ENCODE assay signal across 8 mouse cellular contexts in the genomic region with DNA sequence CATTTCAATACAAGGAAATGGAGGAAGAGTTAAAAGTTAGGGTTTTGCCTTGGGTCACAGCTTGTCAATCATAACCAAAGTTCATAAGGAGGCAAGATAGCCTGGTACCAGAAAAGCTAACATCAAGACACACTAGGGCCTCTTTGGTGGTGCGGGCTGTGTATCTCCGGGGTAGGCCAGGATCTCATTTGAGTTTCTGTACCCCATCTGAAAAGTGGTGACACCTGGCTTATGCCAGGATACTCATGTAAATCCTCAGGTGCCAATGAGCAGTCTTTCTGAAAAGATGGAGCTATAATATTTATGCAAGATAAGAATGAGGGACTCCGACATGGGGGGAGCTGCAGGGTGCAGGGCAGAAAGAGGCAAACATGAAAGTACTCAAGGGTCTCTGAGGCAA. TPM values are rescaled to one million over a fixed set of nuclear protein-coding genes. Genes with fewer than 3 reads are reported as not detected.
DNase-seq lines count a peak whose midpoint lies in the region; ATAC-seq and TF ChIP-seq lines count a peak whose summit lies in the region.

No protein-coding gene starts in this region.

- peak overlapping the region; percentile 73; the same call in 1 of the 2 replicates for H3K4me2 ChIP-seq in embryonic facial prominence, embryonic 12.5 days (replicated peaks)
- H3K4me2 ChIP-seq in hindbrain, postnatal 0 days (ENCODE audit: low read depth, low read length), result peak overlapping the region; percentile 64
- peak overlapping the region; percentile 81 for H3K4me2 ChIP-seq in midbrain, postnatal 0 days (ENCODE audit: low read depth, low read length, poor library complexity, severe bottlenecking)

- no peaks in the 10 kb centered on the region for H3K9me3 ChIP-seq in embryonic facial prominence, embryonic 12.5 days
- no peaks in the 10 kb centered on the region for H3K9me3 ChIP-seq in hindbrain, postnatal 0 days (ENCODE audit: low read length)
- no peaks in the 10 kb centered on the region for H3K9me3 ChIP-seq in midbrain, postnatal 0 days (ENCODE audit: low read length)

- H3K4me1 ChIP-seq in embryonic facial prominence, embryonic 12.5 days, result peaks cover 11% of the 10 kb centered on the region; the same call in 1 of the 2 replicates
- peaks cover 10% of the 10 kb centered on the region; the same call in 1 of the 2 replicates for H3K4me1 ChIP-seq in hindbrain, postnatal 0 days (ENCODE audit: insufficient read depth, low read length)
- H3K4me1 ChIP-seq in midbrain, postnatal 0 days (ENCODE audit: insufficient read depth, low read length), result 0 out of 2 replicates have a peak, but pooled peaks cover 6% of the 10 kb centered on the region

- no peak for ATAC-seq in embryonic facial prominence, embryonic 12.5 days (ENCODE audit: insufficient number of reproducible peaks, insufficient read depth, low FRiP score, low TSS enrichment)
- ATAC-seq in hindbrain, postnatal 0 days, result no peak
- no peak for ATAC-seq in midbrain, postnatal 0 days (ENCODE audit: low FRiP score)

- peaks cover 30% of the 10 kb centered on the region for H3K27me3 ChIP-seq in embryonic facial prominence, embryonic 12.5 days
- H3K27me3 ChIP-seq in hindbrain, postnatal 0 days (ENCODE audit: insufficient read depth, low read length), result no peaks in the 10 kb centered on the region
- H3K27me3 ChIP-seq in midbrain, postnatal 0 days (ENCODE audit: insufficient read depth, low read length), result no peaks in the 10 kb centered on the region

- H3K4me3 ChIP-seq in layer of hippocampus, adult 2 months, result peak overlapping the region; percentile 64
- peak overlapping the region; percentile 58; the same call in 1 of the 2 replicates for H3K4me3 ChIP-seq in embryonic facial prominence, embryonic 12.5 days
- H3K4me3 ChIP-seq in hindbrain, postnatal 0 days (ENCODE audit: low read length), result peak overlapping the region; percentile 46
- H3K4me3 ChIP-seq in midbrain, postnatal 0 days (ENCODE audit: low read depth, low read length), result no peak overlapping the region

- H3K9ac ChIP-seq in embryonic facial prominence, embryonic 12.5 days, result no peak overlapping the region
- H3K9ac ChIP-seq in hindbrain, postnatal 0 days (replicated peaks; ENCODE audit: low read length), result peak overlapping the region; percentile 60; the same call in 1 of the 2 replicates
- H3K9ac ChIP-seq in midbrain, postnatal 0 days (replicated peaks; ENCODE audit: low read length, poor library complexity, severe bottlenecking), result no peak overlapping the region

- no peak for TF ChIP-seq CTCF in layer of hippocampus, adult 2 months (conservative IDR thresholded peaks at IDR 0.05)
- no peak for TF ChIP-seq CTCF in hindbrain, postnatal 0 days (IDR thresholded peaks at IDR 0.05; ENCODE audit: low read depth)
- TF ChIP-seq CTCF in midbrain, postnatal 0 days (IDR thresholded peaks at IDR 0.05), result no peak

- no peaks in the 10 kb centered on the region for H3K36me3 ChIP-seq in embryonic facial prominence, embryonic 12.5 days
- H3K36me3 ChIP-seq in hindbrain, postnatal 0 days (ENCODE audit: insufficient read depth, low read length), result no peaks in the 10 kb centered on the region
- no peaks in the 10 kb centered on the region for H3K36me3 ChIP-seq in midbrain, postnatal 0 days (ENCODE audit: insufficient read depth, low read length)

- 82% methylated on average over 3 of the region's 3 CpGs for WGBS in embryonic facial prominence, embryonic 12.5 days
- 96% methylated on average over 3 of the region's 3 CpGs for WGBS in hindbrain, postnatal 0 days
- 88% methylated on average over 3 of the region's 3 CpGs for WGBS in midbrain, postnatal 0 days

- no peak for DNase-seq in layer of hippocampus, adult 2 months (ENCODE audit: low spot score in 2 of 2)
- DNase-seq in layer of hippocampus, adult 9-11 months, result no peak
- no peak for DNase-seq in hindbrain, postnatal 0 days (ENCODE audit: low spot score)
- no peak for DNase-seq in midbrain, postnatal 0 days (ENCODE audit: low spot score)
- no peak for DNase-seq in cerebellum, adult 18-20 months
- DNase-seq in adrenal gland, adult 18-20 months (ENCODE audit: low spot score in 2 of 2), result no peak
- no peak for DNase-seq in adrenal gland, postnatal 14 days

- peak overlapping the region; percentile 97 for H3K27ac ChIP-seq in layer of hippocampus, adult 2 months
- 0 out of 2 replicates have a peak overlapping the region, but pooled peaks have one; percentile 24 for H3K27ac ChIP-seq in embryonic facial prominence, embryonic 12.5 days
- H3K27ac ChIP-seq in hindbrain, postnatal 0 days, result peak overlapping the region; percentile 67; the same call in 1 of the 2 replicates
- H3K27ac ChIP-seq in midbrain, postnatal 0 days (ENCODE audit: low read depth, low read length), result no peak overlapping the region

RNA-seq across cellular contexts. Expression of a gene that starts 36.9 kb away (rescaled TPM):
- 1 to 10 TPM; 5.5 to 5.8 TPM for total RNA-seq in layer of hippocampus, adult 2 months (2021)
- polyA plus RNA-seq in embryonic facial prominence, embryonic 12.5 days (2016; fragmentation: Nextera tagmentation; extraction: Ambion mirVana), result 8.4 and 10.0 TPM in 2 replicates
- 3.5 and 5.3 TPM in 2 replicates for total RNA-seq in hindbrain, postnatal 0 days (2014; rRNA removed)
- 3.9 and 4.5 TPM in 2 replicates for polyA plus RNA-seq in hindbrain, postnatal 0 days (2015; fragmentation: Nextera tagmentation; extraction: Ambion mirVana)
- total RNA-seq in midbrain, postnatal 0 days (2014; rRNA removed), result 3.4 and 5.4 TPM in 2 replicates
- 3.3 and 3.4 TPM in 2 replicates for polyA plus RNA-seq in midbrain, postnatal 0 days (2015; fragmentation: Nextera tagmentation; extraction: Ambion mirVana)
- total RNA-seq in adrenal gland, adult 18-20 months (2021), result 10 to 100 TPM; 12.8 to 13.0 TPM
- total RNA-seq in adrenal gland, postnatal 14 days (2021), result 19.8 and 38.2 TPM in 2 replicates

RNA-seq across cellular contexts. Expression of a gene that starts 42.6 kb away (rescaled TPM):
- 10 to 100 TPM; 49.8 to 50.3 TPM for total RNA-seq in layer of hippocampus, adult 2 months (2021)
- 1.9 and 3.2 TPM in 2 replicates for polyA plus RNA-seq in embryonic facial prominence, embryonic 12.5 days (2016; fragmentation: Nextera tagmentation; extraction: Ambion mirVana)
- 5.1 and 9.5 TPM in 2 replicates for total RNA-seq in hindbrain, postnatal 0 days (2014; rRNA removed)
- polyA plus RNA-seq in hindbrain, postnatal 0 days (2015; fragmentation: Nextera tagmentation; extraction: Ambion mirVana), result 2.9 and 3.1 TPM in 2 replicates
- total RNA-seq in midbrain, postnatal 0 days (2014; rRNA removed), result 7.7 and 14.9 TPM in 2 replicates
- polyA plus RNA-seq in midbrain, postnatal 0 days (2015; fragmentation: Nextera tagmentation; extraction: Ambion mirVana), result 3.4 and 3.5 TPM in 2 replicates
- total RNA-seq in adrenal gland, adult 18-20 months (2021), result 10 to 100 TPM; 20.8 to 24.7 TPM
- 7.2 and 12.8 TPM in 2 replicates for total RNA-seq in adrenal gland, postnatal 14 days (2021)
